Mouse (Mus musculus) erythroblast, embryonic 14.5 days (primary cell): Measurements from ENCODE around the gene Nyx.

Experiments
- GATA1 ChIP-seq: IDR thresholded peaks from 2 replicates; pipeline ENCODE4 v1.6.1; 2012; ENCODE audit warnings: low read length, inconsistent platforms, mixed read lengths
- TAL1 ChIP-seq: IDR thresholded peaks from 3 replicates; pipeline ENCODE4 v1.6.1; 2012; ENCODE audit warnings: low read length, inconsistent platforms, mixed read lengths

GRCm38 (mm10) chrX:13506376-13506775 is 40.5 kb downstream of the Nyx start:
- TF ChIP-seq GATA1 (no peak), TAL1 (no peak)
